Mouse (Mus musculus): Measurements from ENCODE around the gene Mastl. TPM values are rescaled to one million over a fixed set of nuclear protein-coding genes. Genes with fewer than 3 reads are reported as not detected.

The Mastl gene
- 9.1 and 15.7 TPM in 2 replicates for polyA plus RNA-seq (2014; fragmentation: Nextera tagmentation; extraction: Ambion mirVana)

DNA sequence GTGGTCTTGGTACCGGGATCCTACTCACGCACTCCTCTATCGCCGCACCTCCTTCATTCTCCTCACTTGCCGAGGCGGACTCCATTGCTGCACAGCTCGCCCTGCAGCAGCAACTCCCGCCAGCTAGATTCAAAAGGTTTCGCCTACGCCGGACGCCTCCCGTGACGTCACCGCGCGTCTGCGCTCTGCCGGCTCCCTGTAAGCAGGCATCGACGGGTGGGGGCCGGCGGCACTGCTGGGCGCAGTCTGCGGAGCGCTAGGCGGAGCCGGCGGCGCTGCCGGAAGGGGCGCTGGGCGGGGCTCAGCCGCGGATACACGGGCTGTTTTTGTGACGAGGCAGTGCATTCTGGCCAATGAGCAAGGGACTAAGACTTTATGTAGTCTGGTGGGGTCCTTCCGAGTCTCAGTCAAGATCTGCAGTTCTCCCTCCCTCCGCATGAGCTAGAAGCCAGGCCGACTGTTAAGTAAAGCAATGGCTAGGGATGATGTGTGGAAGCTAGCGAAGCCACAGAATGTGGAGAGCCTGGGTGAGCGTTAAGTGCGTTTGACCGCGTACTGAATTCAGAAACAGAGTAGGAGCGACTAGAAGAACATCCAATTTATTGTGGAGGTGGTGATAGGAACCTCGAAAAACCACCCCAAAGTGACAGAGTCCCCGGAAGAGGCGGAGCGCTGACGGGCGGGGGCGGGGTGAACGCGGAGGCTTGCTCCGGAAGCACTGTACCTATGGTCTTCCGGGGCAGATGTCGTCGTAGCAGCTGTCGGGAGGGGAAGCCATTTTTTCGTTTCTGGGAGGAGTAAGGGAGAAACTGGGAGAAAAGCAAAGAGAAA lies at the start of gene Mastl, which contains the start of gene Yme1l1:
Gene Mastl, minus strand, starts transcription at position 248 of the 831 bp plus-strand sequence.
Gene Yme1l1, plus strand, starts transcription at position 593 of the 831 bp plus-strand sequence.
- peak; percentile 98 for ATAC-seq (ENCODE audit: low FRiP score, low TSS enrichment)
- under 1% methylated on average over 61 of the region's 61 CpGs for WGBS

DNA sequence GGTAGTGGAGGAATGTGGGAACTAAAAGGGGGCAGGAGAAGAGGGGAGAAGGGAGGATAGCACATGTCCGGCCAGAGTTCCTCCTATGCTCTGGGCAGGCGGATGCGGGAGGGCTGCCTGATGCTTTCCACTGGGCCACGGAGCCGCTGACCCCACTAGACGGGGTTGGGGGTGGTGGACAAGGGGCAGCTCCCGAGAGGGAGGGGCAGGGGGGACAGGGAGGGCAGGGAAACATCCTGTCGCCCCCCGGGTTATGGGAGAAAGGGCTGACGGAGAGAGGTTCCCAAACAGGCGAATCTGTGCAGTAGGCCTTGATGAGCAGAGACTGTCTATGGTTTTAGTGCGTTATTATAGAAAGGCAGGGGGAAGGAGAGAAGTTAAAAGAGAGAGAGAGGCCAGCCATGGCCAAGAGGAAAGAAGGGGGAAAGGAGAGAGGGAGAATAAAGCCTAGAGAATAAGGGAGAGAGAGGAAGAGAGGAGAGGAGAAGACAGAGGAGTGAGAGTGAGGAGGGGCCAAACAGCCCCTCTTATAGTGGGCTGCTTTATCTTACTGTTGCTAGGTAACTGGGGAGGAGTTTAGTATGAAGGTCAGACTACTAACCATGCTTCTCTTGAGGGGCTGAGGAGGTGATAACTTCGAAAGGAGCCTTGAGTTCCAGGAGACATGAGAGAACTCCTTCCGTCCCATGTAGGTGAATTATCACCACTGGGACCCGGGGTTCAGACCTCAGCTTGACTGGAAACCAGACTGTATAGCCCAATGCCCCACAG lies 47.3 kb upstream of the Mastl start:
- H3K4me1 ChIP-seq (ENCODE audit: control insufficient read depth, insufficient read depth, low read length), result no peaks in the 10 kb centered on the region
- H3K9me3 ChIP-seq (ENCODE audit: control insufficient read depth, low read length), result no peaks in the 10 kb centered on the region
- 52% methylated on average over 15 of the region's 15 CpGs for WGBS
- ATAC-seq (ENCODE audit: low FRiP score, low TSS enrichment), result no peak
- H3K27me3 ChIP-seq (ENCODE audit: control insufficient read depth, insufficient read depth, low read length), result no peaks in the 10 kb centered on the region
- H3K4me2 ChIP-seq (replicated peaks; ENCODE audit: low read depth, low read length), result no peak overlapping the region
- H3K36me3 ChIP-seq (ENCODE audit: control insufficient read depth, insufficient read depth, low read length), result peaks cover 15% of the 10 kb centered on the region
- H3K9ac ChIP-seq (ENCODE audit: low read depth, low read length), result no peak overlapping the region
- H3K27ac ChIP-seq (ENCODE audit: low read depth, low read length), result no peak overlapping the region
- no peak overlapping the region for H3K4me3 ChIP-seq (ENCODE audit: low read length)

More for the DNA sequence above, at the start of gene Mastl, which contains the start of gene Yme1l1:
- Histone ChIP-seq H3K9me3 (ENCODE audit: control insufficient read depth, low read length) (no peaks in the 10 kb centered on the region), H3K36me3 (ENCODE audit: control insufficient read depth, insufficient read depth, low read length) (no peaks in the 10 kb centered on the region), H3K27me3 (ENCODE audit: control insufficient read depth, insufficient read depth, low read length) (no peaks in the 10 kb centered on the region), H3K9ac (ENCODE audit: low read depth, low read length) (peak within 1 kb of the TSS; percentile 78), H3K4me2 (replicated peaks; ENCODE audit: low read depth, low read length) (peak within 1 kb of the TSS; percentile 49), H3K4me3 (ENCODE audit: low read length) (peak within 1 kb of the TSS; percentile 90), H3K4me1 (ENCODE audit: control insufficient read depth, insufficient read depth, low read length) (peaks cover 9% of the 10 kb centered on the region; the same call in 1 of the 2 replicates), H3K27ac (ENCODE audit: low read depth, low read length) (peak within 1 kb of the TSS; percentile 99)

DNA sequence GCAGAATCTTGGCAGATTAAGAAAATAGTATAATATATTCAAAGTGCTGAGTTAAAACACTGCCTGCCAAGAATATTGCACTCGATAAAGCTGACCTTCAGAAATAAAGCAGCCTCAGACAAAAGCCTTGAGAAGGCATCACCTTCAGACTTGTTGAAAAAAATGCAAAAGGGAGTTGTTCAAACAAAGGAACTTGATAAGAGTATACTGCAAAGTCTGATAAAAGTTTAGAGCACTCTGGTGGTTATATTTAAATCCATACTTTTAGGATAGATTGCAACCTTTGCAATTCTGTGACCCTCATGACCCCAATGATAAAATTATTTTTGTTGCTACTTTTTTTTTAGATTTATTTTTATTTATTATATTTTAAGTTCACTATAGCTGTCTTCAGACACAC lies 45.2 kb upstream of the Mastl start:
- ATAC-seq (ENCODE audit: low FRiP score, low TSS enrichment), result no peak

DNA sequence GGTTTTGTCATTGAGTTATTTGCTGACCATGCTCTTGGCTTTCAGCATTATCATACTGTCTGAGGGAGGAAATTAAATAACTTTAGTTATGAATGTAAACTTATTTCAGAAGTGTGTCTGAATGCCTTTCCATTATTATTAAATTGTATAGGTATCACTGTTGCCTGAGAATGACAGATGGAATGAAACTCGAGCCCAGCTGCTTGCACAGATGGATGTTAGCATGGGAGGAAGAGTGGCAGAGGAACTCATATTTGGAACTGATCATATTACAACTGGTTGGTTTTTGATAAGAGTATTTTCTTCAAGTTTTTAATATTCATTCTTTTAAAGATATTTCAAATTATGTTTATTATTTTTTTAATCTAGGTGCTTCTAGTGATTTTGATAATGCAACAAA lies 38.5 kb upstream of the Mastl start:
- Histone ChIP-seq H3K27me3 (ENCODE audit: control insufficient read depth, insufficient read depth, low read length) (no peaks in the 10 kb centered on the region), H3K4me3 (ENCODE audit: low read length) (no peak overlapping the region), H3K4me2 (replicated peaks; ENCODE audit: low read depth, low read length) (no peak overlapping the region), H3K27ac (ENCODE audit: low read depth, low read length) (no peak overlapping the region), H3K9ac (ENCODE audit: low read depth, low read length) (no peak overlapping the region), H3K36me3 (ENCODE audit: control insufficient read depth, insufficient read depth, low read length) (peaks cover 72% of the 10 kb centered on the region), H3K4me1 (ENCODE audit: control insufficient read depth, insufficient read depth, low read length) (no peaks in the 10 kb centered on the region), H3K9me3 (ENCODE audit: control insufficient read depth, low read length) (no peaks in the 10 kb centered on the region)
- 94% methylated on average over 1 of the region's 1 CpGs for WGBS
- no peak for ATAC-seq (ENCODE audit: low FRiP score, low TSS enrichment)

More for the DNA sequence above, 45.2 kb upstream of the Mastl start:
- H3K9ac ChIP-seq (ENCODE audit: low read depth, low read length), result no peak overlapping the region
- no peaks in the 10 kb centered on the region for H3K4me1 ChIP-seq (ENCODE audit: control insufficient read depth, insufficient read depth, low read length)
- no peak overlapping the region for H3K4me3 ChIP-seq (ENCODE audit: low read length)
- H3K4me2 ChIP-seq (replicated peaks; ENCODE audit: low read depth, low read length), result no peak overlapping the region
- no peaks in the 10 kb centered on the region for H3K27me3 ChIP-seq (ENCODE audit: control insufficient read depth, insufficient read depth, low read length)
- H3K36me3 ChIP-seq (ENCODE audit: control insufficient read depth, insufficient read depth, low read length), result peaks cover 24% of the 10 kb centered on the region
- WGBS, result 89% methylated on average over 1 of the region's 1 CpGs
- H3K27ac ChIP-seq (ENCODE audit: low read depth, low read length), result no peak overlapping the region
- no peaks in the 10 kb centered on the region for H3K9me3 ChIP-seq (ENCODE audit: control insufficient read depth, low read length)

DNA sequence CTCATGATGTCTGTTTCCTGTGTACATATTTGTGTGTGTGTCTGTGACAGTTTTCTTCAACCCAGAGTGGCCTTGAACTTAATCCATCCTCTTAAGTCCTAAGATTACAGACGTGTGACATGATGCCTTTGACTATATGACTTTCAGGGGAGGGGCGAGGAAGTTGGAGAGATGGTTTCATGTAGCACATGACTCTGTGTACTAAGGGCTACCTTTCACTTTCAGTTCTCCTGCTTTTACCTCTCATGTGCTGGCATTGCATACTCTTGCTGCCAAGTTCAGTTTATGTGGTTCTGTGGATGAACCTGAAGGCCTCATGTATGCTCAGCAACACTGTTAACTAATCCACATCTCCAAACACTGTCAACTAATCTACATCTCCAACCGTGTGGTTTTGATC lies 16.5 kb upstream of the Mastl start:
- Histone ChIP-seq H3K27ac (ENCODE audit: low read depth, low read length) (no peak overlapping the region), H3K4me2 (replicated peaks; ENCODE audit: low read depth, low read length) (no peak overlapping the region), H3K36me3 (ENCODE audit: control insufficient read depth, insufficient read depth, low read length) (peaks cover 73% of the 10 kb centered on the region), H3K9me3 (ENCODE audit: control insufficient read depth, low read length) (no peaks in the 10 kb centered on the region), H3K4me1 (ENCODE audit: control insufficient read depth, insufficient read depth, low read length) (no peaks in the 10 kb centered on the region), H3K4me3 (ENCODE audit: low read length) (no peak overlapping the region), H3K27me3 (ENCODE audit: control insufficient read depth, insufficient read depth, low read length) (no peaks in the 10 kb centered on the region), H3K9ac (ENCODE audit: low read depth, low read length) (no peak overlapping the region)
- ATAC-seq (ENCODE audit: low FRiP score, low TSS enrichment), result no peak
- WGBS, result 85% methylated on average over 3 of the region's 3 CpGs

DNA sequence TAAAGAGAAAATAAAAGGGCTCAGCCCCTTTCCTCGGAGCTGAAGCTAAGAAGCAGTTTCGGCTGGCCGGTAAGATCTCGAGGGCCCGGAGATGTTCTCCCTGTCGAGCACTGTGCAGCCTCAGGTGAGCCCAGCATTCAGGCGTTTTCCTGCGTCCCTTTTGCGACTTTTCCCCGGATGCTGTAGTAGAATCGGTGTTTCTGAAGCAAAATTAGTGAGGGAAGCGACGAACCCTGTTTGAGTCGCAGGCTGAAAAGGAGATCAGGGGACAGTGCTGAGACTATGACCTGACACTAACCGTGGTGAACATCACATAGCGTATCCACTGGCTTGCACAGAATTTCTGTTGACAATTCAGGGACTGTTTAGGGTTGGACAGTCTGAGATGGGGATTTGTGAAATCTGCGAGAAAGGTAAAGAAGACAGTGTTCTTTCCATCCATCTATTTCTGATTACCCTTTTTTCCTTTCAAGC lies 821 bp upstream of the Mastl start:
- under 1% methylated on average over 17 of the region's 17 CpGs for WGBS
- ATAC-seq (ENCODE audit: low FRiP score, low TSS enrichment), result peak; percentile 0; the same call in 1 of the 2 replicates

DNA sequence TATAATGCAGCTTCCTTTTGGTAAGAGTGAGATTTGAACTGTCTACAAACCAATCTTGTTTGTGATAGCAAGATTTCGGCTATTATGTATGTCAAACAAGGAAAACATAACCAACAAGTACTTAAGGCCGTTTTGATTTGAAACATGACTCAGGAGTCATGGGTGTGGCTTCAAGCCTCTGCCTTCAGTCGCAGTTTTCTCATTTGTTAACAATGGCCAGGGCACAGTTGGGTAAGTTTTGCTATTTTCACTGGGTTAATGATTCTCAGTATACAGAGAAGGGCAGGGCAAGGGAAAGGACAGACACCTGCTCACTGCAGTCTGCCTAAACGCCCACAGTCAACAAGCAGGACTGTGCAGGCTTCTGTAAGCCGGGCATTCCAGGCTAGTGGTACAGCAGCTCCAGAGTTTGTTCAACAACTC lies 614 bp downstream of the Mastl start:
- Histone ChIP-seq H3K9me3 (ENCODE audit: control insufficient read depth, low read length) (no peaks in the 10 kb centered on the region), H3K9ac (ENCODE audit: low read depth, low read length) (peak overlapping the region; percentile 59), H3K36me3 (ENCODE audit: control insufficient read depth, insufficient read depth, low read length) (peaks cover 4% of the 10 kb centered on the region; the same call in 1 of the 2 replicates), H3K27me3 (ENCODE audit: control insufficient read depth, insufficient read depth, low read length) (no peaks in the 10 kb centered on the region), H3K4me2 (replicated peaks; ENCODE audit: low read depth, low read length) (peak overlapping the region; percentile 49), H3K4me1 (ENCODE audit: control insufficient read depth, insufficient read depth, low read length) (peaks cover 9% of the 10 kb centered on the region; the same call in 1 of the 2 replicates), H3K4me3 (ENCODE audit: low read length) (peak overlapping the region; percentile 90), H3K27ac (ENCODE audit: low read depth, low read length) (peak overlapping the region; percentile 99)
- ATAC-seq (ENCODE audit: low FRiP score, low TSS enrichment), result peak; percentile 52
- 7% methylated on average over 5 of the region's 5 CpGs for WGBS

More for the DNA sequence above, 821 bp upstream of the Mastl start:
- Histone ChIP-seq H3K4me3 (ENCODE audit: low read length) (peak overlapping the region; percentile 90), H3K36me3 (ENCODE audit: control insufficient read depth, insufficient read depth, low read length) (no peaks in the 10 kb centered on the region; the same call in 1 of the 2 replicates), H3K9me3 (ENCODE audit: control insufficient read depth, low read length) (no peaks in the 10 kb centered on the region), H3K27me3 (ENCODE audit: control insufficient read depth, insufficient read depth, low read length) (no peaks in the 10 kb centered on the region), H3K27ac (ENCODE audit: low read depth, low read length) (peak overlapping the region; percentile 99), H3K4me2 (replicated peaks; ENCODE audit: low read depth, low read length) (peak overlapping the region; percentile 44), H3K9ac (ENCODE audit: low read depth, low read length) (peak overlapping the region; percentile 78), H3K4me1 (ENCODE audit: control insufficient read depth, insufficient read depth, low read length) (peaks cover 9% of the 10 kb centered on the region; the same call in 1 of the 2 replicates)

DNA sequence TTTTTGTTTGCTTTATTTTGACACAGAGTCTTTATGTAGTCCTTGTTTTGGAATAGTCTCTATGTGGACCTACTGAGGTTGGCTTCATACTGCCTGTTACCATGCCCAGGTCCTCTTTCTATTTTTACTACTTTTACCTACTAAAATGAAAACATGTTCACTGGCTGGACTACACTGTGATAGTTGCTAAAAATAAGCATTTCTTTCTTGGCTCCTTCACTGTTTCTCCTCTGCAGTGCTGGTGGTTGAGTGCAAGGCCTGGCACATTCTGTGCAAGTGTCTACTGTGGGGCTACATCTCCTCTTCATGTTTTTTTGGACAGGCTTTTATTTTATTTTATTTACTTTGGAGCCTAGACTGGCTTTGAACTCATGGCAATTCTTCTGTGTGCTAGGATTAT lies 36.3 kb downstream of the Mastl start:
- Histone ChIP-seq H3K36me3 (ENCODE audit: control insufficient read depth, insufficient read depth, low read length) (peaks cover 4% of the 10 kb centered on the region; the same call in 1 of the 2 replicates), H3K27ac (ENCODE audit: low read depth, low read length) (no peak overlapping the region), H3K27me3 (ENCODE audit: control insufficient read depth, insufficient read depth, low read length) (no peaks in the 10 kb centered on the region), H3K4me3 (ENCODE audit: low read length) (no peak overlapping the region), H3K4me2 (replicated peaks; ENCODE audit: low read depth, low read length) (no peak overlapping the region), H3K4me1 (ENCODE audit: control insufficient read depth, insufficient read depth, low read length) (no peaks in the 10 kb centered on the region), H3K9me3 (ENCODE audit: control insufficient read depth, low read length) (no peaks in the 10 kb centered on the region), H3K9ac (ENCODE audit: low read depth, low read length) (no peak overlapping the region)
- ATAC-seq (ENCODE audit: low FRiP score, low TSS enrichment), result no peak

Measured in kidney, embryonic 14.5 days (tissue).